Mouse (Mus musculus): ENCODE measurements around the gene Zfp46. TPM values are rescaled to one million over a fixed set of nuclear protein-coding genes. Genes with fewer than 3 reads are reported as not detected.

Gene Zfp46
- polyA plus RNA-seq (2012; rRNA removed) (39.6 and 47.0 TPM in 2 replicates), polyA plus RNA-seq (2014; fragmentation: Nextera tagmentation; extraction: Ambion mirVana) (28.2 and 30.2 TPM in 2 replicates)

GRCm38 (mm10) chr4:136284455-136284854 is at the start of gene Zfp46:
TSS of gene Zfp46 (plus strand) at chr4:136284683.
- Histone ChIP-seq H3K4me1 (ENCODE audit: control insufficient read depth, insufficient read depth, low read length) (peaks cover 26% of the 10 kb centered on the region), H3K27me3 (ENCODE audit: control insufficient read depth, insufficient read depth, low read length) (peaks cover 6% of the 10 kb centered on the region; the same call in 1 of the 2 replicates), H3K27ac (replicated peaks; ENCODE audit: low read depth, low read length) (peak within 1 kb of the TSS; percentile 85), H3K4me3 (replicated peaks; ENCODE audit: low read length) (peak within 1 kb of the TSS; percentile 75), H3K9ac (ENCODE audit: low read depth, low read length, severe bottlenecking) (peak within 1 kb of the TSS; percentile 71), H3K4me2 (replicated peaks; ENCODE audit: low read depth, low read length, severe bottlenecking) (peak within 1 kb of the TSS; percentile 52), H3K9me3 (ENCODE audit: control insufficient read depth, low read length) (0 out of 2 replicates have a peak, but pooled peaks cover 4% of the 10 kb centered on the region), H3K36me3 (ENCODE audit: control insufficient read depth, insufficient read depth, low read length) (peaks cover 25% of the 10 kb centered on the region)
- DNase-seq (ENCODE audit: low spot score) (peak; percentile 93), ATAC-seq (ENCODE audit: low FRiP score, low read depth) (peak; percentile 10)
- no peak for TF ChIP-seq POLR2A (IDR thresholded peaks at IDR 0.05; ENCODE audit: borderline replicate concordance, extremely low read depth, insufficient read depth, insufficient read length)
- WGBS, result 28% methylated on average over 5 of the region's 5 CpGs

- H3K27ac ChIP-seq (replicated peaks; ENCODE audit: low read depth, low read length), result no peak overlapping the region
- peaks cover 17% of the 10 kb centered on the region for H3K27me3 ChIP-seq (ENCODE audit: control insufficient read depth, insufficient read depth, low read length)
- H3K36me3 ChIP-seq (ENCODE audit: control insufficient read depth, insufficient read depth, low read length), result peaks cover 79% of the 10 kb centered on the region
- no peak for TF ChIP-seq POLR2A (IDR thresholded peaks at IDR 0.05; ENCODE audit: borderline replicate concordance, extremely low read depth, insufficient read depth, insufficient read length)
- H3K9me3 ChIP-seq (ENCODE audit: control insufficient read depth, low read length), result no peaks in the 10 kb centered on the region
- ATAC-seq (ENCODE audit: low FRiP score, low read depth), result no peak
- H3K4me2 ChIP-seq (replicated peaks; ENCODE audit: low read depth, low read length, severe bottlenecking), result no peak overlapping the region
- H3K4me1 ChIP-seq (ENCODE audit: control insufficient read depth, insufficient read depth, low read length), result no peaks in the 10 kb centered on the region
- DNase-seq (ENCODE audit: low spot score), result no peak
- H3K9ac ChIP-seq (ENCODE audit: low read depth, low read length, severe bottlenecking), result no peak overlapping the region
- WGBS, result 17% methylated on average over 13 of the region's 13 CpGs
- H3K4me3 ChIP-seq (replicated peaks; ENCODE audit: low read length), result no peak overlapping the region
These were observed 45.8 kb upstream of the Zfp46 start for GRCm38 (mm10) chr4:136238669-136239068.

- WGBS, result 72% methylated on average over 9 of the region's 9 CpGs
These were observed 45.4 kb upstream of the Zfp46 start for GRCm38 (mm10) chr4:136239111-136239510.

GRCm38 (mm10) chr4:136239622-136240021 is 44.9 kb upstream of the Zfp46 start:
- ATAC-seq (ENCODE audit: low FRiP score, low read depth), result no peak; the same call in 1 of the 2 replicates
- TF ChIP-seq POLR2A (IDR thresholded peaks at IDR 0.05; ENCODE audit: borderline replicate concordance, extremely low read depth, insufficient read depth, insufficient read length), result no peak
- Histone ChIP-seq H3K4me1 (ENCODE audit: control insufficient read depth, insufficient read depth, low read length) (no peaks in the 10 kb centered on the region), H3K9me3 (ENCODE audit: control insufficient read depth, low read length) (no peaks in the 10 kb centered on the region), H3K36me3 (ENCODE audit: control insufficient read depth, insufficient read depth, low read length) (peaks cover 79% of the 10 kb centered on the region), H3K4me3 (replicated peaks; ENCODE audit: low read length) (no peak overlapping the region), H3K27ac (replicated peaks; ENCODE audit: low read depth, low read length) (no peak overlapping the region), H3K27me3 (ENCODE audit: control insufficient read depth, insufficient read depth, low read length) (peaks cover 18% of the 10 kb centered on the region), H3K4me2 (replicated peaks; ENCODE audit: low read depth, low read length, severe bottlenecking) (no peak overlapping the region), H3K9ac (ENCODE audit: low read depth, low read length, severe bottlenecking) (no peak overlapping the region)
- WGBS, result 28% methylated on average over 8 of the region's 8 CpGs
- DNase-seq (ENCODE audit: low spot score), result peak; percentile 82

More at GRCm38 (mm10) chr4:136239111-136239510, 45.4 kb upstream of the Zfp46 start:
- H3K4me1 ChIP-seq (ENCODE audit: control insufficient read depth, insufficient read depth, low read length), result no peaks in the 10 kb centered on the region
- H3K27me3 ChIP-seq (ENCODE audit: control insufficient read depth, insufficient read depth, low read length), result peaks cover 17% of the 10 kb centered on the region
- no peak overlapping the region for H3K9ac ChIP-seq (ENCODE audit: low read depth, low read length, severe bottlenecking)
- H3K27ac ChIP-seq (replicated peaks; ENCODE audit: low read depth, low read length), result no peak overlapping the region
- TF ChIP-seq POLR2A (IDR thresholded peaks at IDR 0.05; ENCODE audit: borderline replicate concordance, extremely low read depth, insufficient read depth, insufficient read length), result no peak
- ATAC-seq (ENCODE audit: low FRiP score, low read depth), result no peak
- no peaks in the 10 kb centered on the region for H3K9me3 ChIP-seq (ENCODE audit: control insufficient read depth, low read length)
- no peak for DNase-seq (ENCODE audit: low spot score)
- peaks cover 79% of the 10 kb centered on the region for H3K36me3 ChIP-seq (ENCODE audit: control insufficient read depth, insufficient read depth, low read length)
- H3K4me2 ChIP-seq (replicated peaks; ENCODE audit: low read depth, low read length, severe bottlenecking), result no peak overlapping the region
- H3K4me3 ChIP-seq (replicated peaks; ENCODE audit: low read length), result no peak overlapping the region

- H3K36me3 ChIP-seq (ENCODE audit: control insufficient read depth, insufficient read depth, low read length), result peaks cover 79% of the 10 kb centered on the region
- H3K4me2 ChIP-seq (replicated peaks; ENCODE audit: low read depth, low read length, severe bottlenecking), result no peak overlapping the region
- H3K9ac ChIP-seq (ENCODE audit: low read depth, low read length, severe bottlenecking), result no peak overlapping the region
- H3K4me1 ChIP-seq (ENCODE audit: control insufficient read depth, insufficient read depth, low read length), result no peaks in the 10 kb centered on the region
- H3K4me3 ChIP-seq (replicated peaks; ENCODE audit: low read length), result no peak overlapping the region
- H3K27ac ChIP-seq (replicated peaks; ENCODE audit: low read depth, low read length), result no peak overlapping the region
- H3K9me3 ChIP-seq (ENCODE audit: control insufficient read depth, low read length), result no peaks in the 10 kb centered on the region
- DNase-seq (ENCODE audit: low spot score) (no peak), ATAC-seq (ENCODE audit: low FRiP score, low read depth) (no peak)
- TF ChIP-seq POLR2A (IDR thresholded peaks at IDR 0.05; ENCODE audit: borderline replicate concordance, extremely low read depth, insufficient read depth, insufficient read length), result no peak
- peaks cover 22% of the 10 kb centered on the region for H3K27me3 ChIP-seq (ENCODE audit: control insufficient read depth, insufficient read depth, low read length)
- 64% methylated on average over 14 of the region's 14 CpGs for WGBS
These were observed 44.4 kb upstream of the Zfp46 start for GRCm38 (mm10) chr4:136240123-136240522.

Data from limb, embryonic 14.5 days (tissue).